Mouse (Mus musculus) ZHBTc4 (cell line): ENCODE results near the gene Gng7.
A peak's percentile ranks its signal among the peaks of the same experiment; 100 is the strongest.
"Not testable (repeated sequence)": the region's sequence is repeated elsewhere in the genome, so short reads cannot be mapped to it uniquely, and the experiment has no call there.

ENCODE experiments used
- DNase-seq: peaks from one replicate; pipeline ENCODE4 v3.0.0-alpha.2; 2011; ENCODE audit warnings: low read depth, low spot score

Gng7 gene

DNA sequence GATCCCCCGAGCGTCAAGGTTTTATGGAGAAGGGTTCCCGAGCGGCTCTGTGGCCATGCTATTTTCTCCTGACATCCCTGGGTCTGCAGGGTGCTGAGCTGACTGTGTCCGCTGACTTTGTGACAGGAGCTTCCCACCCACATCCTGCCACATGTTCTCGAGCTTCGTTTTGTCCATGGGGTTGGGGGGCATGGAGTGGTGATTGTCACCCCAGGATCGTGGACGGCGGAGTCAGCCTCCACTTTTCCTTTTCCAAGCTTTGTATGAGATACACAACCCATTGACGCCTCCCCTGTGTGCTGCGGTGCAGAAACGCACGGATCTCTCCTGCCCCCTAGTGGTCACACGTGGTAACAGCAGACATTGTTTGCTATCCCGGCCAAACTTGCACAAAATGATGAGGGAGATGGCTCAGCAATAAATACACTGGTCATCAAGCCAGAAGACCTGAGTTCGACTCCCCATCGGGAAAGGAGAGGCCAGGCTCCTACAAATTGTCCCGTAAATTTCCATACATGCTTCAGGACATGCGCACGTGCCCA lies 19.6 kb downstream of the Gng7 start:
- DNase-seq: peak; percentile 88

DNA sequence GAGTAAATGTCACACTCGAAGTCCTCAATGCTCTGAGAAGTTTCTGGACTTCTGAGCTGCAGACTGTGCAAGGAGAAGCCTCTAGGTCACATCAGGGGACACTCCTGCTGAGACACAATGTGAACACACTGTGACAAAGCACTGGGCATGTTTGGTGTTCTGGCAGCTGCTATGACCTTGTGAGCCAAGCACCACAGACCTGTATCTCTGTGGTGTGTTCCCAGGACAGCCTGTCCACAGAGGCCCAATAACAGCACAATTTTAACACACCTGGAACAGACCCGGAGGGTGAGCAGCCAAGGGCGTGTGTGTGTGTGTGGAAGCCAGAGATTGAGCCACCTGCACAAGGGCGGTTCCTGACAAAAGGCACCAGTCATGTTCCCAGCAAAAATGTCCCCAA lies 20.1 kb downstream of the Gng7 start:
- no peak for DNase-seq

DNA sequence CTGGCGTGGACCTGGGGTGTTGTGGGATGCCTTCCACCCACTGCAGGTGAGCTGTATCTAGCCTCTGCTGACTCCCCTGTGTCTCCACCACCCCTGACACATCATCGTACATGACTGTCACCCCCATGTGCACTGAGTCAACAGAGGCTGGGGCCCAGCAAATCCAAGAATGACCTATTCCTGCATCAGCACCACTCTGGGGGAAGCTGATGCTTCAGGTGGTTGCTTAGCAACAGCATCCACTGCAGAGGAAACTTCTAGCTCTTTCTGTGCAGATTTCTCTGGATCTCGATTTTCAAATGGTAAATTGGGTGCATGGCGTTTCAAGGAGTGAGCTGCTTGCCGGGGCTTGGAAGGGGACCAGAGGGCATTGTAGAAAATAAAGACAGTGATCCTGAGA lies 21.5 kb downstream of the Gng7 start:
- no peak for DNase-seq

DNA sequence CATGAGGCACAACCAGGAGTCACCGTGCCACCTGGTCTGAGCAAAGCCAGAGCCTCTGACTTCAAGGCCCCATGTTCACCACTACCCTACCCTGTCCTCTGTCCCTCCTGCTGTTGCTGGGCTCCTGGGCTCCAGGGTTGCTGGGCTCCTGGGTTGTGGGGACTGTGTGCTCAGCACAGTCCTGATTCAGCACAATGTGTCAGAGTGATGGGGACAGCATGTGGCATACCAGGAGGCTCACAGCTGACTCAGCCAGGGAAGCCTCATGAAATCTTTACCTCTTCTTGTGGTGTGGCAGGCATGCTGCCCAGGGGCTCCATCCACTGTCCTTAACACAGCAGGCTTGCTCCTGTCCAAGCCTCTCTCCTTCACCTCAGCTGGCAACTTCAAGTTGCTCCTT lies 22.8 kb downstream of the Gng7 start:
- DNase-seq: no peak

DNA sequence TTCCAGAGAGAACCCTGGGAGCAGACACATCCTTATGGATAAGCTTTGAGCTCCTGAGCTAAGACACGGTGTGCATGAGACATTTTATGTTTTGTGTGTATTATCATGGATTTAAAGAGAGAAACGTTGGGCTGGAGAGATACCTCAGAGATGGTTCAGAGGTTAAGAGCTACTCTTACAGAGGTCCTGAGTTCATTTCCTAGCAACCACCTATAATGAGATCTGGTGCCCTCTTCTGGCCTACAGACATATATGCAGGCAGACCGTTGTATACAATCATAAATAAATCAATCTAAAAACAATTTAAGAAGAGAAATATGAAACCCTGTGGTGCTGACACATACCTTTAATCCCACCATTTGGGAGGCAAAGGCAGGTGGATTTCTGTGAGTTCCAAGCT lies 23.7 kb downstream of the Gng7 start:
- DNase-seq: peak; percentile 60

DNA sequence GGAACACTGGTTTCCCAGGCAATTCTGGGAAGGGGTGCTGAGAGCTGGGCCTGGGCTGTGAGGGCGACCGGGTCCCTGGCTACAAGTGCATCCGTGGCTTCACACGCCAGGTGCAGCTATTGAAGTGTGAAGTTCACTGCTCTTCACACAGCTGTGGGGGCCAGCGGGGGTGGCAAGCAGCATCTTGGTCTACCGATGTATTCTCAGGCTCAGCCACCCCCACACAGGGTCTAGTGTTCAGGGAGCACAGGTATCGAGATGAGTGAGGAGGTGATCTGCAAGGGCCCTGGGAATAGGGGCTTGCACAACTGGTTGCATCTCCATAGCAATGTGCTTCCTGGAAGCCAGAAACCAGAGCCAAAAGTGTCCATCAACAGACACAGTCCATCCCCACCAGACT lies 24.3 kb downstream of the Gng7 start:
- no peak for DNase-seq

DNA sequence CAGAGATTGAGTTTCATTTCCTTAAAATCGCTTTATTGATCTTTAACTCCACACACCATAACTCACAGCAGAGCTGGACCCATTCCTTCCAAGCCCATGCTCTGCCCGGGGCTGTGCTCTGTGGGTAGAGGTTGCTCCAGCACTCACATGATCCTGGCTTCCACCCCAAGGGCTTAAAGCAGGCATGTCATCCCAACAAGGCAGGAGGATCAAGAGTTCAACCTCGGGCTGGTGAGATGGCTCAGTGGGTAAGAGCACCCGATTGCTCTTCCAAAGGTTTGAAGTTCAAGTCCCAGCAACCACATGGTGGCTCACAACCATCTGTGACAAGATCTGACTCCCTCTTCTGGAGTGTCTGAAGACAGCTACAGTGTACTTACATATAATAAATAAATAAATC lies 24.9 kb downstream of the Gng7 start:
- DNase-seq: not testable (repeated sequence)

DNA sequence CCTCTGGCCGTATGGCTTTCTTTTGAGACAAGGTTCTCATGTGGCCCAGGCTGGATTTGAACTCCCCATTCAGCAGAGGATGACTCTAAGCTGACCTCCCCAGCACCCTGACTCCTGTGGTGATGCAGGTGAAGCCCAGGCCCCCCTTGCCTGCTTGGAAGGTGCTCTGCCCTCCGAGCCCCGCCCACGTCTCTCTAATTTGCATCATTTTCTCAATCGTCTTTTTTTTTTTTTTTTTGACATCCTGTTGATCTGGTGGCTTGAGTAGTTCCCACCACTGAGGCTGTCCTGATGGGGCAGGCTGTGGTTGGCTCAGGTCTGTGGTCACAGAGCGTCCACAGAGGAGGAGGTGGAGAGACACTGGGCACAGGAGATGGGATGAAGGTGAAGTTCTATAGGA lies 25.3 kb downstream of the Gng7 start:
- DNase-seq: no peak

DNA sequence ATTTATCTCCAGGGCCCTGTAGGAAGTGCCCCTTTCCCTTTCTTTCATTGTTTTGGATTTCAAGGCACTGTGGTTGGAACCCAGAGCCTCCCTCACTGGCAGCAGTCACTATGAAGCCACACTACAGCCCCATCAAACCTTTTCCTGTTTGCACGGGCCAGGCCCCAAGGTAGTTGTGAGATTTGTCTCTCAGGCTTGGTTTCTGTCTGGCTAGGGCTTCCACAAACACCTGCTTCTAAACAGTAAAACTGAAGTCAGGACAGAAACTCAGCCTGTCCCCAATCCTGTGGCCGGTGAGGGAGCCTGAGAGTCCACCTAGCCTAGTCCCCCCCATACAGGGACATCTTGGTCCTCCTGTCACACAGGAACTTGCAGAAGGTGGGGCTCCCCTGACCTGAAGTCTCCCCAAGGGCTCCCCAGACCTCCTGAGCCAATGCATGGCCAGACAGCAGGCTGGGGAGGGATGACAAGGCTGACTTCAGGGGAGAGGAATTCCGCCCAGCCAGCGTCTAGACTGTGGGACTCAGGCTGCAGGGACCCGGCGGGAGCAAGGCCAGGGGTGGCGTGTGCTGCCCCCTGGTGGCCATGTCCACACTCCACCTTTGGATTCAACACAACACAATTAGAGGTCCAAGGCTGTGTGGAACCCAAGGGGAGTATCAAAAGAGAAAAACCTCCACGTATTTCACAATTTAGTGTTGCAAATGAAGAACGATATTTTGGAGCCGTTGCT lies 26.9 kb downstream of the Gng7 start:
- peak; percentile 91 for DNase-seq

DNA sequence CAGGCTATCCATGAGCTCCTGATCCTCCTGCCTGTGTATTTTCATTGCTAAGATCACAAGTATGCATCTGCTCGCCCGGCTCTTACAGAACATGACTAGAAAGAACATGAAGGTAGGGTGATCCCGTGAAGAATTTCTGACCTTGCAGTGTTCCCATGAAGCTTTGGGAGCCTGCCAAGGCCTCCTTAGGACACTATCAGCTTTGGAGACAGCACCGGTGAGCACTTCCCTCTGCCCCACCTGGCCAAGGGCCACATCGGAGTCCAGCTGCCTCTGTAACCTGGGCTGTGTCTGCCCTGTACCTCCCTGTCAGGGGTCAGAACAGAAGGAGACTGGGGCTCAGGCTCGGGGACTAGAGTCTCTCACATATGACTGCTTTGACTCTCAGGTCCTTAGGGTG lies 28.0 kb downstream of the Gng7 start:
- DNase-seq: no peak

DNA sequence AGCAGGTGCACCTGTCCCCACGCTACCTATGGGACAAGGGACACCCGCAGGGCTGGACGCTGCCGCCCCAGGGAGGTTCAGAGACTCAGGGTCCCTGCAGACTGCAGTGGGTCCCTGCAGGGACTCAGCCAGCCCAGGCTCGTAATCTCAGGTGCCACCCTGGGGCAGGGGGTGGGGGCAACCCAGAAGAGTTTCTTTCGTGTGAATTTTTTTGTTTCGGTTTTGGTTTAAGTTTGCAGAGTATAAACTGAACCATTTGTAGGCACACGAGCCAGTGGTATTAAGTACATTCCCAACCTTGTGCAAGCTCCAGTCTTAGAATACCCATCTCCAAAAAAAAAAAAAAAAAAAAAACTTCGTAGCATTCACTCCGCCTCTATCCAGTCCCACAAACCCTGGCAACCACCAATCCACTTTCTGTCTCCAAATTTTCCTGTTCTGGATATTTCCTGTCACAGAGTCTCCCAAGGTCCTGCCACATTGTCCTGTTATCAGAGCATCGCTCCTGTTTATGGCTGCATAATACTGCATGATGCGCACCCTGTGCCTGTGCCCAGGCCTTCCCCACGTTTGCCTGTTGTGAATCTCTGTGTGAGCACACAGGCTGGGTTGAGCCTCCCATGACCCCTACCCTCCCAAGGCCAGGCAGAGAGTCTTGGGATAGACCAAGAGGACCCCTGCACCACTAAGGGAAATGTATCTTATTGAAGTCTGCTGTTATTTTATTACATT lies 28.6 kb downstream of the Gng7 start:
- no peak for DNase-seq

DNA sequence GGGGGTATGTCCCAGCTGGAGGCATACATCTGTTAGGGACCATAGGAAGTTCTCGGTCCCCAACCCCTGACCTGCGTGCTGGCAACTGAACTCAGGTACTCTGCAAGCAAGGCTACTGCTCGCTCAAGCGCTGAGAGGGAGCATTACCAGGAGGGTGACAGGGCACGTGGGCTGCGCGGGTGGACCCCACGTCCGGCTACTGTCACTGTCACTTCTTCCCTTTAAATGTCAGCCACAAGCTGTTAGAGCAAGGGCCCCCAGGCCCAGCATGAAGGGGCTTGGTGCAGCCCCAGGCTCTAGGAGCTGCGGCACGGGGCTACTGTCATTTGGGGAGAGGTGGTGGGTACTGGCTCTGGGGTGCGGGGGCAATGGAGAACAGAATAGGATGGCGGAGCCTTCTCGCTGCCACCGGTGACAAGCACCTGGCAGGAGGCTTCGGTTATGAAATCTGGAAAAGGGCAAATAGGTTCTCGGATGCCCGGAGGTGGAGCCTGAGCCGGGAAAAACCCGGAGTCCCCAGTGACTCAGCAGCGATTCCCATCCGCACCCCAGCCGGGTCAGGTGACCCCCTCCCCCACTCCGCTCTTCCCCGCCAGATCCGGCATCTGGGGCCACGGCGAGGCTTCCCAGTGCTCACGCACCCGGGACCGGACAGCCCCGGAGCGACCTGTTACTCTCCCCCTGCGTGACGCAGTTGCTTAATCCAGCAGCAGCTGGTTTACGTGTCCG lies 29.3 kb downstream of the Gng7 start:
- no peak for DNase-seq

DNA sequence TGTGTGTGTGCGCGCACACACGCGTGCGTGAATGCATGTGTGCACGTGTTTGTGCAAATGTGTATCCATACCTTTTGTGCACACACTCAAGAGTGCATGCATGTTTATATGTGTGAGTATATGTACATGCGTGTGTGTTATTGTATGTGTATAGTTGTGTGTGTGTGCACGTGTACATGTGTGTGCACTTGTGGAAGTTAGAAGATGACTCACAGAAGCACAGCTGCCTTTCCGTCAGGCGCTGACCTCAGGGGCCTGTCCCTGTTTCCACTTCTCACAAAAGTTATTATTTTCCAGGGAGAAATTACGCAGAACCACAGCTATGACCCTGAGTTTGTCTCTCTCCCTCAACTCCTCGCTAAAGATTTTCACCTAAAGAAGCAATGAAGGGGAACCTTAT lies 30.5 kb downstream of the Gng7 start:
- DNase-seq: no peak

DNA sequence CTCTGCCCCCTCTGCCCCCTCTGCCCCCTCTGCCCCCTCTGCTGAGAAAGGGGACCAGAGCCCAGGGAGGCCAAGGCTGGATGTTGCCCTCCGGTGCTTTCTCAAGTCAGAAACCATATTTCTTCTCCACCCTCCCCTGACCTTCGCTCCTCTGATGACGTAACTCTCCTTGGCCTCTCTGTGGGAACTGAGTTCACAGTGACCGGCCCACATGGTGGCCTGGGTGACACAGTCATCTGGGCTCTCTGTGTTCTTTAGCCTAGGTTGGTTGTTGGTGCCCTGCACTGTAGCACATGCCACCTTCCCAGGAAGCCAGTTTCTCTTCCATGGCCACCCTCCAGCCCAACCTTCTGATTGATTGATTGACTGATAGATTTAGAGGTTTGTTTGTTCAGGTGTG lies 32.4 kb downstream of the Gng7 start:
- DNase-seq: no peak

DNA sequence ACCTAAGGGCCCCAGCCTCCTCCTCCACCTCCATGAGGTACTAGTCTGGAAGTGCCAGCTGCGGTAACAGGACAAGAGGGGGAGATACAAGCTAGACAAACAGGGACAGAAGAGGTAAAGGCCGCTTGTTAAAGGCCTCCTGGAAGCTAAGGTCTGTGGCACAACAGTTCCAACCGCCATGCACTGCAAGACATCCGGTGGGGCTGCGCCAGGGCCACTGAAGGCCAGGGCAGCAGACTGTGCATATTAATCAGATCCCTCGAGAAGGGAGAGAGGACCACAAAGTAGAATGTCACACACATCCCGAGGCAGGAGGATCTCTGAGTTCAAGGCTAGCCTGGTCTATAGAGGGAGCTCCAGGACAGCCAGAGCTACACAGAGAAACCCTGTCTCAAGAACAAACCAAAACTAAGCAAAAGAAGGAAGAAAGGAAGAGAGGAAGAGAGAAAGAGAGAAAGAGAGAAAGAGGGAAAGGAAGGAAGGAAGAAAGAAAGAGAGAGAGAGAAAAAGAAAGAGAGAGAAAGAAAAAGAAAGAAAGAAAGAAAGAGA lies 33.1 kb downstream of the Gng7 start:
- DNase-seq: no peak

DNA sequence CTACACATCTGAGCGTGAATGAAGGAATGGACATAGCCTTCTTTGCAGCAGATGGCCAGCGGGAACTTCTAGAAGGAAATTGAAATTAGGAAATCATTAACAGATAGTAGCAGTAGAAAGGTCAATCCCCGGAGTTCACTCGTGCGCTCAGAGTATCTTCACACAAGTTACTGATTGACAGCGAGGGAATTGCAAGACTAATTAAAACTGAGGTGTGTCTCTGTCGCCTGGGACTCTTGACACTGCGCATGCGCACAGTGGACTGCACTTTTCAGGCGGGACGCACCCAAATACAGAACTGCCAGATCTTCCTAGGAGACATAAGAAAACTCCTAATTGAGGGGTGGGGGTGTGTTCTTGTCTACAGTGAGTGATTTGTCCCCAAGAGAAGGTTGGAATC lies 39.3 kb downstream of the Gng7 start:
- DNase-seq: no peak

DNA sequence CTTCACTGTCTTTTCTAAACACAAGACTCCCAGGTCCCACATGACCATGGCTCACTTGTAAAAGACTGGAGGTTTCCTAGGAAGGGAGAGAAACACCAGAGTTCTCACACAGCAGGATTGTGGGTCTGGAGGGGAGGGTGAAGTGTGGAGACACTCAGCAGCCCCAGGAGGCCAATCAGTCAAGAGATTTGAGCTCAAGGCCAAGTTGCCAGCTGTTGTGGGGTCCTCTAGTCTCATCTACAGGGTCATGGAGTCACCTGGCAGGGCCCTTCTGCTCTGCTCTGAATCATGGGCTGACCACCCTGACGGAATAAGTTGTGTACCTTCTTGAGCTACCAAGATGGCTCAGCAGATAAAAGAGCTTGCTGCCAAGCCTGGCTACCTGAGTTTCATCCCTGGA lies 41.0 kb downstream of the Gng7 start:
- DNase-seq: no peak

DNA sequence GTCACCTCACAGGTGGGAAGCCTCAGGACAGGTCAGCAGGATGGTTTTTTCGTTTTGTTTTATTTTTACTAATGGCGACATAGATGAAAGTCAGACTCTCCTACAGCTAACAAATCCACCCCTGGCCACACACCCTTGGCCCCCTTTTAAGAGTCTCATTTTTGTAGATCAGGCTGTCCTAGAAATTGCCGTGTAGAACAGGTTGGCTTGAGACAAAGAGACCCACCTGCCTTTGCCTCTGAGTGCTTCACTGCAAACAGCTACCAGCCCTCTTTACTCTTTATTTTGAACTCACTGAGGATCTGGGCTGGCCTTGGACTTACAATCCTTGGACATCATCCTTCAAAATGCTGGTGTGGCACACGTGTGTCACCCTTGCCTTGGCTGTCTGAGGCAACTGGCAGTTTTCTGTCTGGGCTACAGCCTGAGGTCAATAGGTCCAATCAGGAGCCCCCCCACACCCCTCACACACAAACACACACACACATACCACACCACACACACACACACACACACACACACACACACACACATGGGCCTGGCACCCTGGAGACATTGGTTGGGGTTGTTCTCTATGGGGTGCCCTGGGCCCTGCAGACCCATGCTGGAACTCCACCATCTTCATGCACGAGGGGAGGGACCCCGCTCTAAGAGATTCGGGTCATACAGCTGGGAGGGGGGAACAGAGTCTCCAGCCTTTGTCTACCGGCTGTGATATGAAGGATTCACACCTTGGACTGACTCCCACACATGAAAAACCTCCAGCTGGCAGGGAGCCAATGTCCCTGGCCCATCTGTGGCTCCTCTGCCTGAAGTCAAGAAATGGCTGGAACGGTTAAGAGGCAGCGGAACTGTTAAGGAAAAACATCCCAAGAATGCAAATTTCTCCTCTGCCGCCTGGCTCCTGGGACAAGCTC lies 42.4 kb downstream of the Gng7 start:
- no peak for DNase-seq

DNA sequence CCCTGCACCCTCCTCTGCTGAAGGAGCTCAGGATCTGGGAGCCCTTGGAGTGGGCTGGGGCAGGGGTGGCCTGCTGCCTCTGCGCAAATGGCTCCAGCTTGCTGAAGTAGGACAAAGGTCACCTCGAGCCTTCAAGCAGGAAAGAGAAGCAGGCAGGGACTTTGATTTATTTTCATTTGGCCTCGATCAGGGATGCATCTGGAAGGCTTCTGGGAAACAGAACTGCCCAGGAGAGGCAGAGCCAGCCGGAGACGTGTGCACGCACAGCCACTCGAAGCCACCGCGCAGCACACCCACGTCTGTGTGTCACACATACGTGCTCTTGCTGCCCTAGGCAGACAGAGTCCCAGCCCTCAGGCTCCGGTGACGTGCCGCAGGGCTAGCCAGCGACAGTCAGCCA lies 43.2 kb downstream of the Gng7 start:
- no peak for DNase-seq

DNA sequence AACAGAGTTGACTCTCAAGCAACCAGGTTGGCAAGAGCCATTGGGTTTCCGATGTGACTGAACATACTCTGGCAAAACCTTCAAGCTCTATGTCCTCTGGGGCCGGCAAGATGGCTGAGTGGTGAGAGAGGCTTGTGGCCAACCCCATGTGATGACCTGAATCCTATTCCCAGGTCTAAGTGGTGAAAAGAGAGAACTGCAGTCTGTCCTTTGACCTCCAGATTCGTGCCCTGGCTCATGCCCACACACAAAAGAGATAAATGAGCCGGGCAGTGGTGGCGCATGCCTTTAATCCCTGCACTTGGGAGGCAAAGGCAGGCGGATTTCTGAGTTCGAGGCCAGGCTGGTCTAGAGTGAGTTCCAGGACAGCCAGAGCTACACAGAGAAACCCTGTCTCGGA lies 44.6 kb downstream of the Gng7 start:
- DNase-seq: no peak

DNA sequence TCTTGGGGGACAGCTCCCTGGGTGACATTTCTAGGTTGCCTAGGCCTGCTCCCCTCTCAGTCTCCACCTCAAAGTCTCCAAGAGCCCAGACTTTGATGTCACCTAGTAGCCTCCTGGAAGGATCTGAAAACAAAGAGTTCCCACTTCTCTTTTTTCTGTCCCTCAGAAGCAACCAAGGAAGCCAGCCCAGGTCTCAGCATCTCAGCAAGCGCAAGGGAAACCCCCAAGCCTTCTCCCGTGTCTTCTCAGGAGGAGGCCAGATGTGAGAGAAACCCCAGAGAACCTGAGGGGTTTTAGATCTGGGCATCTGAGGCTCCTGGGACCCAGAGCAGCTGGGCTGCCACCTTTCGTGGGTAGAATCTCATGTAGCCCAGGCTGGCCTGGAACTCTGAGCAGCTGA lies 45.4 kb downstream of the Gng7 start:
- DNase-seq: no peak
